Mouse (Mus musculus): ENCODE measurements around the gene Hoxa7. TPM values are rescaled to one million over a fixed set of nuclear protein-coding genes. Genes with fewer than 3 reads are reported as not detected.

Gene Hoxa7
- polyA plus RNA-seq, 1 experiment from 2014 or later, result not detected

- Histone ChIP-seq H3K27me3 (peaks cover 99% of the 10 kb centered on the region), H3K4me3 (no peak overlapping the region), H3K27ac (replicated peaks) (no peak overlapping the region), H3K4me1 (peaks cover 18% of the 10 kb centered on the region), H3K36me3 (no peaks in the 10 kb centered on the region), H3K4me2 (replicated peaks) (no peak overlapping the region), H3K9ac (replicated peaks) (no peak overlapping the region), H3K9me3 (no peaks in the 10 kb centered on the region)
- ATAC-seq (replicated peaks), result no peak
- 3% methylated on average over 23 of the region's 23 CpGs for WGBS
Observed at GRCm38 (mm10) chr6:52217895-52218642, 3.6 kb downstream of the Hoxa7 start.

GRCm38 (mm10) chr6:52217459-52217768 lies 4.2 kb downstream of the Hoxa7 start:
- peak overlapping the region; percentile 14 for H3K4me2 ChIP-seq (replicated peaks)
- no peaks in the 10 kb centered on the region for H3K9me3 ChIP-seq
- peak overlapping the region; percentile 18 for H3K4me3 ChIP-seq
- H3K4me1 ChIP-seq, result peaks cover 20% of the 10 kb centered on the region
- WGBS, result under 1% methylated on average over 25 of the region's 25 CpGs
- H3K36me3 ChIP-seq, result no peaks in the 10 kb centered on the region
- H3K27ac ChIP-seq (replicated peaks), result no peak overlapping the region
- ATAC-seq (replicated peaks), result 0 out of 2 replicates have a peak, but pooled peaks have one; percentile 39
- H3K27me3 ChIP-seq, result peaks cover 99% of the 10 kb centered on the region
- no peak overlapping the region for H3K9ac ChIP-seq (replicated peaks)

- Histone ChIP-seq H3K27ac (replicated peaks) (no peak overlapping the region), H3K9ac (replicated peaks) (no peak overlapping the region), H3K4me2 (replicated peaks) (peak overlapping the region; percentile 14), H3K36me3 (no peaks in the 10 kb centered on the region), H3K4me1 (peaks cover 20% of the 10 kb centered on the region), H3K27me3 (peaks cover 99% of the 10 kb centered on the region), H3K4me3 (peak overlapping the region; percentile 18), H3K9me3 (no peaks in the 10 kb centered on the region)
- 1% methylated on average over 59 of the region's 60 CpGs for whole genome bisulfite sequencing
- no peak for ATAC-seq (replicated peaks)
Observed at GRCm38 (mm10) chr6:52216691-52217458, 4.8 kb downstream of the Hoxa7 start.

GRCm38 (mm10) chr6:52215771-52216535 lies 5.7 kb downstream of the Hoxa7 start:
- Histone ChIP-seq H3K4me1 (peaks cover 14% of the 10 kb centered on the region), H3K27me3 (peaks cover 99% of the 10 kb centered on the region), H3K9me3 (no peaks in the 10 kb centered on the region), H3K36me3 (no peaks in the 10 kb centered on the region), H3K4me3 (no peak overlapping the region), H3K4me2 (replicated peaks) (no peak overlapping the region), H3K9ac (replicated peaks) (no peak overlapping the region), H3K27ac (replicated peaks) (no peak overlapping the region)
- ATAC-seq (replicated peaks), result no peak
- WGBS, result 1% methylated on average over 30 of the region's 30 CpGs

GRCm38 (mm10) chr6:52215070-52215469 lies 6.6 kb downstream of the Hoxa7 start:
- no peaks in the 10 kb centered on the region for H3K36me3 ChIP-seq
- peaks cover 14% of the 10 kb centered on the region for H3K4me1 ChIP-seq
- no peak overlapping the region for H3K4me3 ChIP-seq
- WGBS, result 10% methylated on average over 3 of the region's 3 CpGs
- no peaks in the 10 kb centered on the region for H3K9me3 ChIP-seq
- no peak overlapping the region for H3K9ac ChIP-seq (replicated peaks)
- H3K4me2 ChIP-seq (replicated peaks), result no peak overlapping the region
- no peak for ATAC-seq (replicated peaks)
- peaks cover 99% of the 10 kb centered on the region for H3K27me3 ChIP-seq
- H3K27ac ChIP-seq (replicated peaks), result no peak overlapping the region

GRCm38 (mm10) chr6:52214271-52214670 lies 7.4 kb downstream of the Hoxa7 start:
- Histone ChIP-seq H3K27me3 (peaks cover 99% of the 10 kb centered on the region), H3K4me3 (no peak overlapping the region), H3K4me1 (peaks cover 14% of the 10 kb centered on the region), H3K4me2 (replicated peaks) (no peak overlapping the region), H3K36me3 (no peaks in the 10 kb centered on the region), H3K27ac (replicated peaks) (no peak overlapping the region), H3K9me3 (no peaks in the 10 kb centered on the region), H3K9ac (replicated peaks) (no peak overlapping the region)
- 8% methylated on average over 5 of the region's 5 CpGs for WGBS
- no peak for ATAC-seq (replicated peaks)

GRCm38 (mm10) chr6:52213119-52213986 lies 8.3 kb downstream of the Hoxa7 start, which contains the start of the genes Hoxa3 and Gm28308:
Hoxa3 (minus strand) TSS chr6:52213336.
Gm28308 (minus strand) TSS chr6:52213339.
- Histone ChIP-seq H3K9ac (replicated peaks) (no peak within 1 kb of the TSS), H3K27ac (replicated peaks) (no peak within 1 kb of the TSS), H3K27me3 (peaks cover 99% of the 10 kb centered on the region), H3K4me3 (no peak within 1 kb of the TSS), H3K4me2 (replicated peaks) (no peak within 1 kb of the TSS), H3K36me3 (no peaks in the 10 kb centered on the region), H3K4me1 (peaks cover 14% of the 10 kb centered on the region), H3K9me3 (no peaks in the 10 kb centered on the region)
- WGBS, result 3% methylated on average over 38 of the region's 38 CpGs
- no peak for ATAC-seq (replicated peaks)

GRCm38 (mm10) chr6:52212556-52213118 lies 9.0 kb downstream of the Hoxa7 start:
- Histone ChIP-seq H3K9me3 (no peaks in the 10 kb centered on the region), H3K27ac (replicated peaks) (no peak overlapping the region), H3K36me3 (no peaks in the 10 kb centered on the region), H3K27me3 (peaks cover 97% of the 10 kb centered on the region), H3K9ac (replicated peaks) (no peak overlapping the region), H3K4me3 (no peak overlapping the region), H3K4me2 (replicated peaks) (no peak overlapping the region), H3K4me1 (peaks cover 13% of the 10 kb centered on the region)
- under 1% methylated on average over 22 of the region's 22 CpGs for WGBS
- no peak for ATAC-seq (replicated peaks)

GRCm38 (mm10) chr6:52211961-52212360 lies 9.7 kb downstream of the Hoxa7 start:
- Histone ChIP-seq H3K9me3 (no peaks in the 10 kb centered on the region), H3K27ac (replicated peaks) (no peak overlapping the region), H3K9ac (replicated peaks) (no peak overlapping the region), H3K4me1 (peaks cover 6% of the 10 kb centered on the region), H3K4me3 (no peak overlapping the region), H3K4me2 (replicated peaks) (no peak overlapping the region), H3K36me3 (no peaks in the 10 kb centered on the region), H3K27me3 (peaks cover 97% of the 10 kb centered on the region)
- ATAC-seq (replicated peaks), result peak; percentile 51; the same call in 1 of the 2 replicates
- WGBS, result 3% methylated on average over 13 of the region's 13 CpGs

- no peak overlapping the region for H3K4me2 ChIP-seq (replicated peaks)
- no peak overlapping the region for H3K4me3 ChIP-seq
- H3K9ac ChIP-seq (replicated peaks), result no peak overlapping the region
- no peaks in the 10 kb centered on the region for H3K9me3 ChIP-seq
- ATAC-seq (replicated peaks), result peak; percentile 43
- peaks cover 97% of the 10 kb centered on the region for H3K27me3 ChIP-seq
- H3K27ac ChIP-seq (replicated peaks), result no peak overlapping the region
- H3K36me3 ChIP-seq, result no peaks in the 10 kb centered on the region
- WGBS, result under 1% methylated on average over 37 of the region's 37 CpGs
- H3K4me1 ChIP-seq, result 0 out of 2 replicates have a peak, but pooled peaks cover 4% of the 10 kb centered on the region
Observed at GRCm38 (mm10) chr6:52211170-52211935, 10.3 kb downstream of the Hoxa7 start.
